Mouse (Mus musculus): ENCODE data around the gene Homez. TPM values are rescaled to one million over a fixed set of nuclear protein-coding genes. Genes with fewer than 3 reads are reported as not detected.

The Homez gene
- polyA plus RNA-seq, 1 experiment = 16.8 TPM

DNA sequence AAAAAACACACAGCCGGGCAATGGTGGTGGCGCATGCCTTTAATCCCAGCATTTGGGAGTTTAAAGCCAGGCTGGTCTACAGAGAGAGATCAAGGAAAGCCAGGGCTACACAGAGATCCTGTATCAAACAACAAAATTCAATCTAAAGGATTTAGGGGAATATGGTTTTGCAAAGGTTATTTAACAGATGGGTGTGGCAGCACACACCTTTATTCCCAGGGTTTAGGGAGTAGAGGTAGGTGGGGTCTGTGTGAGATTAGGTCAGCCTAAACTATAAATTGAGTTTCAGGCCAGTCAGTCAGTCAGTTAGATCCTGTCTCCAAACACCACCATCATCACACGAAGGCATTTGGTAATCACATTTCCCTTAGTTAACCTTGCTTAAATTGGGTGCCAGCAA is 21.4 kb upstream of the Homez start, which contains the start of gene Pabpn1:
Gene Pabpn1 (plus strand): TSS at position 301 of the 400 bp plus-strand sequence.
- peaks cover 19% of the 10 kb centered on the region for H3K36me3 ChIP-seq (ENCODE audit: control insufficient read depth, insufficient read depth, low read length, poor library complexity, severe bottlenecking)
- peak within 1 kb of the TSS; percentile 69 for H3K27ac ChIP-seq (ENCODE audit: insufficient read depth, low read length)
- TF ChIP-seq POLR2A (IDR thresholded peaks at IDR 0.05; ENCODE audit: insufficient read depth, low read length) (no peak), CTCF (IDR thresholded peaks at IDR 0.05; ENCODE audit: low read depth, low read length) (no peak), EP300 (IDR thresholded peaks at IDR 0.05; ENCODE audit: insufficient read depth, low read depth, low read length) (no peak)
- H3K27me3 ChIP-seq (ENCODE audit: control insufficient read depth, insufficient read depth, low read length, poor library complexity, severe bottlenecking) = no peaks in the 10 kb centered on the region
- H3K9ac ChIP-seq (ENCODE audit: low read depth, poor library complexity, severe bottlenecking) = peak within 1 kb of the TSS; percentile 47
- no peaks in the 10 kb centered on the region for H3K9me3 ChIP-seq (replicated peaks; ENCODE audit: control insufficient read depth, insufficient read depth, low read length, poor library complexity, severe bottlenecking)
- H3K4me1 ChIP-seq (ENCODE audit: control insufficient read depth, insufficient read depth, low read length) = peaks cover 2% of the 10 kb centered on the region
- peak within 1 kb of the TSS; percentile 47 for H3K4me3 ChIP-seq (ENCODE audit: low read depth, low read length)

DNA sequence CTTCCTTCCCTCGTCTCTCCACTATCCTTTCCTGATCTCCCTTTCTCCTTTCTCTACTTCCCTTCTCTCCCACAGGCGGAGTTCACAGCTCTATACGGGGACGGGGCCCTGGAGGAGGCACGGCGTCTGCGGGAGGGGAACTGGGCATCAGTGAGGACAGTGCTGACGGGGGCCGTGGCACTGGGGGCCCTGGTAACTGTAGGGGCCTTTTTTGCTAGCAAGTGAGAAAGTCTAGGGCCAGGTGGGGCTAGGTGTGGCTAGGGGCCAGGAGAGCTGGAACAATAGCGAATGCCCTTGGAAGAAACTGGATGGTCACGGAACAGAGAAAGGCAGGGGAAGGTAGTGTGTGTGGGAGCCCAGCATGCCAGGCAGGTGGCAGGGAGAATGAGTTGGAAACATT is 14.5 kb upstream of the Homez start:
- Histone ChIP-seq H3K27ac (ENCODE audit: insufficient read depth, low read length) (no peak overlapping the region), H3K27me3 (ENCODE audit: control insufficient read depth, insufficient read depth, low read length, poor library complexity, severe bottlenecking) (no peaks in the 10 kb centered on the region), H3K9me3 (replicated peaks; ENCODE audit: control insufficient read depth, insufficient read depth, low read length, poor library complexity, severe bottlenecking) (no peaks in the 10 kb centered on the region), H3K9ac (ENCODE audit: low read depth, poor library complexity, severe bottlenecking) (no peak overlapping the region), H3K4me1 (ENCODE audit: control insufficient read depth, insufficient read depth, low read length) (no peaks in the 10 kb centered on the region), H3K36me3 (ENCODE audit: control insufficient read depth, insufficient read depth, low read length, poor library complexity, severe bottlenecking) (no peaks in the 10 kb centered on the region), H3K4me3 (ENCODE audit: low read depth, low read length) (no peak overlapping the region)
- TF ChIP-seq POLR2A (IDR thresholded peaks at IDR 0.05; ENCODE audit: insufficient read depth, low read length) (no peak), CTCF (IDR thresholded peaks at IDR 0.05; ENCODE audit: low read depth, low read length) (no peak), EP300 (IDR thresholded peaks at IDR 0.05; ENCODE audit: insufficient read depth, low read depth, low read length) (no peak)

DNA sequence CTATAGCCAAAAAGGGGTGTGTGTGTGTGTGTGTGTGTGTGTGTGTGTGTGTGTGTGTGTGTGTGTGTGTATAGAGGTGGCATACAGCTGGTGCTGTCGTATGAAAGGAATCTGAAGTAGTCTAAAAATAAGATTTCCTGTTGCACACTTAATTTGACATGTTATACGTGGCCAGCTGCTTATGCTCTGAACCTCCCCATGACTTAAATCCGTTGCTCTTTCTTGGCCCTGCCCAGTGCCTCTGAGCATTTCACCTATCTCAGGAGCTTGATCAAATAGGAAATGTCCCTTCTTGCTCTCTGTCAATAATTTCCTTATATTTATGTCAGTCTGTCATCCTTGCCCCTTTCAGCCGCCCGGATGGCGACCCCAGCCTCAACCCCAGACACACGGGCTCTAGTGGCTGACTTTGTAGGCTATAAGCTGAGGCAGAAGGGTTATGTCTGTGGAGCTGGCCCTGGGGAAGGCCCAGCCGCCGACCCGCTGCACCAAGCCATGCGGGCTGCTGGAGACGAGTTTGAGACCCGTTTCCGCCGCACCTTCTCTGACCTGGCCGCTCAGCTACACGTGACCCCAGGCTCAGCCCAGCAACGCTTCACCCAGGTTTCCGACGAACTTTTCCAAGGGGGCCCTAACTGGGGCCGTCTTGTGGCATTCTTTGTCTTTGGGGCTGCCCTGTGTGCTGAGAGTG is 13.4 kb upstream of the Homez start:
- no peaks in the 10 kb centered on the region for H3K9me3 ChIP-seq (replicated peaks; ENCODE audit: control insufficient read depth, insufficient read depth, low read length, poor library complexity, severe bottlenecking)
- peak overlapping the region; percentile 81 for H3K9ac ChIP-seq (ENCODE audit: low read depth, poor library complexity, severe bottlenecking)
- H3K27ac ChIP-seq (ENCODE audit: insufficient read depth, low read length) = no peak overlapping the region
- H3K4me3 ChIP-seq (ENCODE audit: low read depth, low read length) = peak overlapping the region; percentile 86
- H3K27me3 ChIP-seq (ENCODE audit: control insufficient read depth, insufficient read depth, low read length, poor library complexity, severe bottlenecking) = no peaks in the 10 kb centered on the region
- no peaks in the 10 kb centered on the region for H3K36me3 ChIP-seq (ENCODE audit: control insufficient read depth, insufficient read depth, low read length, poor library complexity, severe bottlenecking)
- H3K4me1 ChIP-seq (ENCODE audit: control insufficient read depth, insufficient read depth, low read length) = no peaks in the 10 kb centered on the region
- no peak for TF ChIP-seq EP300 (IDR thresholded peaks at IDR 0.05; ENCODE audit: insufficient read depth, low read depth, low read length)
- no peak for TF ChIP-seq POLR2A (IDR thresholded peaks at IDR 0.05; ENCODE audit: insufficient read depth, low read length)
- TF ChIP-seq CTCF (IDR thresholded peaks at IDR 0.05; ENCODE audit: low read depth, low read length) = no peak

DNA sequence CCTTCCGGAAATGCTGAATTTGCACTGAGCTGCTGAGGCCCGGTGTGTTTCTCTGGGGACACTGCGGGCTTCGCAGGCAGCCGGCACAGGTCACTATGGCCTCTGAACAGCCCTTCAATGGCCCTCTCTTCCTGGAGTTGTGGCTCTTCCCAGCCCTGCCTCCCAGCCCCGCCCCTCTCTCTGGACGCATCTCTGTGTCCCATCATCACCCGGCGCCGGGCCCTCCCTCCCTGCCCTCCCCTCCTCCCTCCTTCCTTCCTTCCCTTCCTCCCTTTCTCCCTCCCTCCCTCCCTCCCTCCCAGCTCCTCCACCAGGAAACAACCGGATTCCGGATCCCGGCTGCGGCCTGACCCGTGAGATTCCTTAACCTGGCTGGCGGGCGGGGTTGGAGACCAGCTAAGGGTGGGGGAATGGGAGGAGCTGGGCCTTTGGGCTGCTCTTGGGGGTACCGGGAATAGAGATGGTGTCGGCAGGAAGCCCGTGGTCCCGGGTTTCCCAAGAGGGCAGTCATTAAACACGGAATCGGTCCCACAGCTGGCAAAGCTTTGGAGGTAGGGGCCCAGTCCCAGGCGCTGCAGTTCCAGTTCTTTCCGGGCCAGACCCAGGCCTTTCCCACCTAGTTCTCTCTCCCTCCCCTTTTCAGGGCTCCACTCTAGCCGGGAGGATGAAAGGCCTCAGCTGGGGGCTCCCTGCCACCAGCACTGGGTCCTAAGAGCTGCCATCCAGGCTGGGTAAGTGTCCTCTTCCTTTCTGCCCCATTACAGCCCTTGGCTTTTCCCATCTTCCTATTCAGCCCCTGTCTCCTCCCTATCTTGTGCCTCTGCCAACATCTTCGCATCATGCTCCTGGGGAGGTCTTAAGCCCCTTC is 12.6 kb upstream of the Homez start, which contains the start of the genes Bcl2l2 and Gm20521:
Gene Bcl2l2 (plus strand): TSS at position 224 of the 868 bp plus-strand sequence.
Gene Gm20521 (plus strand): TSS at position 288 of the 868 bp plus-strand sequence.
- Histone ChIP-seq H3K9me3 (replicated peaks; ENCODE audit: control insufficient read depth, insufficient read depth, low read length, poor library complexity, severe bottlenecking) (no peaks in the 10 kb centered on the region), H3K27me3 (ENCODE audit: control insufficient read depth, insufficient read depth, low read length, poor library complexity, severe bottlenecking) (no peaks in the 10 kb centered on the region)
- no peak for TF ChIP-seq CTCF (IDR thresholded peaks at IDR 0.05; ENCODE audit: low read depth, low read length)
- TF ChIP-seq EP300 (IDR thresholded peaks at IDR 0.05; ENCODE audit: insufficient read depth, low read depth, low read length) = 0 out of 2 replicates have a peak, but pooled peaks have one; percentile 53
- TF ChIP-seq POLR2A (IDR thresholded peaks at IDR 0.05; ENCODE audit: insufficient read depth, low read length) = peak; percentile 53

DNA sequence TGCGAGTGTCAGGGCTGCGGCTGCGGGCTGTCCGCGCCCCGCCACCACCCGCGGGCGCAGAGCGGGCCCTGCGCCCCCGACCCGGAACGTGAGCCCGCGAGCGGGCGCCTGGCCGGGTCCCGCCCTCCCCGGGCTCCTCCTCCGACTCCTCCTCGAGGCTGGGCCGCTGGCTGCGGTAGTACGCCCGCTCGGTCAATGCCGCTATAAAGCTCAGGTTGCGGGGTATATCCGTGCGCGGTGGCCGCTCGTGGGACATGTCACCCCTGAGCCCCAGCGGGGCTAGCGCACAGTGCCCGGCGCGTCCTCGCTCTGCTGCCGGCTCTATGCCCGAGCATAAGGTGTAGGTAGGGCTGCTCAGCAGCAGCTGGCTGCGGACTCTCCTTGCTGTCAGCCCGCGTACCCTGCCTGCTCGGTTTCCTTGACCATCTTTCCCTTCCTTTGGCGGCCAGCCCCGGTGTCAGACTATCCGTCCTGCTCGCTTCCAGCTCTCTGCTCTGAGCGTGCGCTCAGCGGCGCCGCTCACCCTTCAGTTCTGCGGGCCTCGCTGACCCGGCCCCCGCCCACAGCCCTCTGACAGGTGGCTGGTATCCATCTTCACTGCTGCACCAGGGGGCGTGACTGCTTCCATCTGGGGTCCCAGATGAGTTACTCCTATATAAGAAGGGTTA is 6.4 kb upstream of the Homez start, which contains the start of gene Ppp1r3e:
Gene Ppp1r3e (minus strand): TSS at position 503 of the 668 bp plus-strand sequence.
- Histone ChIP-seq H3K4me1 (ENCODE audit: control insufficient read depth, insufficient read depth, low read length) (no peaks in the 10 kb centered on the region), H3K9ac (ENCODE audit: low read depth, poor library complexity, severe bottlenecking) (peak within 1 kb of the TSS; percentile 74), H3K4me3 (ENCODE audit: low read depth, low read length) (peak within 1 kb of the TSS; percentile 70), H3K27ac (ENCODE audit: insufficient read depth, low read length) (no peak within 1 kb of the TSS), H3K9me3 (replicated peaks; ENCODE audit: control insufficient read depth, insufficient read depth, low read length, poor library complexity, severe bottlenecking) (no peaks in the 10 kb centered on the region), H3K27me3 (ENCODE audit: control insufficient read depth, insufficient read depth, low read length, poor library complexity, severe bottlenecking) (no peaks in the 10 kb centered on the region), H3K36me3 (ENCODE audit: control insufficient read depth, insufficient read depth, low read length, poor library complexity, severe bottlenecking) (no peaks in the 10 kb centered on the region)
- no peak for TF ChIP-seq CTCF (IDR thresholded peaks at IDR 0.05; ENCODE audit: low read depth, low read length)
- no peak for TF ChIP-seq EP300 (IDR thresholded peaks at IDR 0.05; ENCODE audit: insufficient read depth, low read depth, low read length)
- no peak for TF ChIP-seq POLR2A (IDR thresholded peaks at IDR 0.05; ENCODE audit: insufficient read depth, low read length)

More for the DNA sequence above, 12.6 kb upstream of the Homez start, which contains the start of the genes Bcl2l2 and Gm20521:
- no peaks in the 10 kb centered on the region for H3K36me3 ChIP-seq (ENCODE audit: control insufficient read depth, insufficient read depth, low read length, poor library complexity, severe bottlenecking)
- peak within 1 kb of the TSS; percentile 86 for H3K4me3 ChIP-seq (ENCODE audit: low read depth, low read length)
- H3K27ac ChIP-seq (ENCODE audit: insufficient read depth, low read length) = peak within 1 kb of the TSS; percentile 29
- peak within 1 kb of the TSS; percentile 81 for H3K9ac ChIP-seq (ENCODE audit: low read depth, poor library complexity, severe bottlenecking)
- H3K4me1 ChIP-seq (ENCODE audit: control insufficient read depth, insufficient read depth, low read length) = no peaks in the 10 kb centered on the region

All from ES-Bruce4 (cell line).